Mouse (Mus musculus) gastrocnemius, postnatal 14 days (tissue): Measurements from ENCODE around the gene Pappa2. TPM values are rescaled to one million over a fixed set of nuclear protein-coding genes. Genes with fewer than 3 reads are reported as not detected.

Source experiments
- DNase-seq: peaks from one replicate; pipeline ENCODE4 v3.0.0; 2021; ENCODE audit warnings: mixed read lengths
- intact Hi-C: fragments of 180-260 bp; cut with DNase I; formaldehyde crosslinking; loops from one replicate; pipeline ENCODE4 v1.15.1; 2025; ENCODE audit warnings: low total_unique reads
- total RNA-seq, 2 experiments: library from RNA; stranded (reverse); gene quantifications; 2 replicates each; pipeline ENCODE4 v1.2.3; 2021

Pappa2 gene
- total RNA-seq, 2 experiments from 2014 or later: 0.11 to 0.21 TPM

GRCm38 (mm10) chr1:158917067-158917466 lies 63.2 kb downstream of the Pappa2 start:
- intact Hi-C loops: no loop called here
- DNase-seq: no peak

- intact Hi-C loops: no loop called here
- no peak for DNase-seq
These were observed 64.7 kb downstream of the Pappa2 start for GRCm38 (mm10) chr1:158915592-158915991.

GRCm38 (mm10) chr1:158910661-158911060 lies 69.6 kb downstream of the Pappa2 start:
- no peak for DNase-seq
- intact Hi-C loops: no loop called here

- DNase-seq: no peak
- intact Hi-C loops: no loop called here
These were observed 83.0 kb downstream of the Pappa2 start for GRCm38 (mm10) chr1:158897339-158897738.

GRCm38 (mm10) chr1:158894441-158894840 lies 85.8 kb downstream of the Pappa2 start:
- no peak for DNase-seq
- intact Hi-C loops: no loop called here

GRCm38 (mm10) chr1:158875487-158875886 lies 104.8 kb downstream of the Pappa2 start:
- intact Hi-C loops: no loop called here
- DNase-seq: no peak

GRCm38 (mm10) chr1:158874552-158875077 lies 105.7 kb downstream of the Pappa2 start:
- intact Hi-C loops: no loop called here
- no peak for DNase-seq

GRCm38 (mm10) chr1:158873631-158874030 lies 106.7 kb downstream of the Pappa2 start:
- DNase-seq: no peak
- intact Hi-C loops: no loop called here

GRCm38 (mm10) chr1:158871401-158871800 lies 108.9 kb downstream of the Pappa2 start:
- intact Hi-C loops: no loop called here

GRCm38 (mm10) chr1:158860190-158860589 lies 120.1 kb downstream of the Pappa2 start:
- no peak for DNase-seq
- intact Hi-C loops: no loop called here

More at GRCm38 (mm10) chr1:158871401-158871800, 108.9 kb downstream of the Pappa2 start:
- no peak for DNase-seq

- intact Hi-C loops: no loop called here
- DNase-seq: no peak
These were observed 126.1 kb downstream of the Pappa2 start for GRCm38 (mm10) chr1:158853936-158854882.

- intact Hi-C loops: no loop called here
- DNase-seq: no peak
These were observed 127.3 kb downstream of the Pappa2 start for GRCm38 (mm10) chr1:158852836-158853567.

- no peak for DNase-seq
- intact Hi-C loops: loop anchor here (2.0 kb wide), 1 partner anchor 282 kb away; no protein-coding TSS in a partner anchor
These were observed 129.8 kb downstream of the Pappa2 start for GRCm38 (mm10) chr1:158850459-158850858.

GRCm38 (mm10) chr1:158844604-158845003 lies 135.7 kb downstream of the Pappa2 start:
- DNase-seq: no peak
- intact Hi-C loops: loop anchor here (2.0 kb wide), 1 partner anchor 110 kb away; no protein-coding TSS in a partner anchor

GRCm38 (mm10) chr1:158837151-158837550 lies 143.1 kb downstream of the Pappa2 start:
- intact Hi-C loops: no loop called here
- DNase-seq: no peak

- no peak for DNase-seq
- intact Hi-C loops: no loop called here
These were observed 150.1 kb downstream of the Pappa2 start for GRCm38 (mm10) chr1:158830152-158830551.

- no peak for DNase-seq
- intact Hi-C loops: no loop called here
These were observed 152.4 kb downstream of the Pappa2 start for GRCm38 (mm10) chr1:158827931-158828330.

- intact Hi-C loops: no loop called here
- no peak for DNase-seq
These were observed 160.6 kb downstream of the Pappa2 start for GRCm38 (mm10) chr1:158819676-158820075.

- intact Hi-C loops: no loop called here
- DNase-seq: no peak
These were observed 163.8 kb downstream of the Pappa2 start for GRCm38 (mm10) chr1:158816479-158816878.

- DNase-seq: no peak
- intact Hi-C loops: no loop called here
These were observed 168.4 kb downstream of the Pappa2 start for GRCm38 (mm10) chr1:158811887-158812286.
